Mouse (Mus musculus) liver, adult (tissue): ENCODE results near the gene Trp53tg5.
A peak's percentile ranks its signal among the peaks of the same experiment; 100 is the strongest.

Experiments
- GATA4 ChIP-seq: IDR thresholded peaks from 2 replicates; pipeline ENCODE4 v1.6.1; 2014; ENCODE audit warnings: mild to moderate bottlenecking, low read length; ENCODE audit not compliant: insufficient replicate concordance

Gene Trp53tg5

DNA sequence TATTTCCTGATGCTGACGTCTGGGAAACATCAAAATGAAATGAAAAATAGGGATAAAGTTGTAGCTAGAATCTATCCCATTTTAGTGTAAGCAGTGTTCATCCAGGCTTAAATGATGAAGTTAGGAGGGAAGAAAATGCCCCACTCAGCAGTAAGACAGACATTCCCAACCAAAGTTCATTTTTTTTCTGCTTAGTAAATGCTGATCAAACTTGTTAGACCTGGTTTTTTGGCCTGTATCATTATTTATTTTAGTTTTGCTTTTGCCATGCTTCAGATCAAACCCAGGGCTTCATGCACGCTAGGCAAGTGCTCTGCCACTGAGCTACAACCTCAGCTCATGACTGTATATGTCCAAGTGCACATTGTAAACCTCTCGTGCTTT is 27.4 kb downstream of the Trp53tg5 start:
- TF ChIP-seq GATA4, result no peak

DNA sequence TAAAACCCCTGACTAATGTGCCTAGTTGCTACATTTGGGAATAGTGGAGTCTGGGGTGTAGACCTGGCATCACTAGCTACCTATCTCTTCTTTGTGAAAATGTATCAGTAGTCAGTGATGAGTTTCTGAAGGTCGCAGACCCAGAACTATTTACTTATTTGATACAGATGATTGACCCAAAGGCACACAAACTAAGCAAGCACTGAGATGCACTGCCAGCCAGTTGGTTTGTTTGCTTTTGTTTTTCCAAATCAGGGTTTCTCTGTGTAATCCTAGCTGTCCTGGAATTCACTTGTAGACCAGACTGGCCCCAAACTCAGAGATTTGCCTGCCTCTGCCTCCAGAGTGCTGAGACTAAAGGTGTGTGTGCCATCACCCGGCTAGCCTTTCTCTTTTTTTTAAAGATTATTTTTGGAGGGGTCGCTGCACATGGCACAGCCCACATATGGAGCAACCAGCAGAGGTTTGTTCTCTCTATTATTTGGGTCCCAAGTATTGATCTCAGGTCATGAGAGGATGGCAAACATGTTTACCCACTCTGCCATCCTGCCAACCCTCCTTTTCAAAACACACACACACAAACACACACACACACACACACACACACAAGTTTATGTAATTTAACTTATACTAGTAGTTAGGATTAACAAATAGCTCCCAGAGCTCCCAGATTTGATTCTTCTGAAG is 28.0 kb downstream of the Trp53tg5 start:
- TF ChIP-seq GATA4, result 0 out of 2 replicates have a peak, but pooled peaks have one; percentile 5

- TF ChIP-seq GATA4, result no peak
Measured at GRCm38 (mm10) chr2:164444701-164445100, 28.8 kb downstream of the Trp53tg5 start.

- TF ChIP-seq GATA4, result no peak
Measured at GRCm38 (mm10) chr2:164443460-164444000, 30.0 kb downstream of the Trp53tg5 start, which contains the start of gene Sdc4. Gene Sdc4 (minus strand): TSS chr2:164443887.

GRCm38 (mm10) chr2:164443051-164443437 is 30.5 kb downstream of the Trp53tg5 start:
- no peak; the same call in 1 of the 2 replicates for TF ChIP-seq GATA4

GRCm38 (mm10) chr2:164442315-164443050 is 31.0 kb downstream of the Trp53tg5 start:
- no peak for TF ChIP-seq GATA4

- no peak for TF ChIP-seq GATA4
Measured at GRCm38 (mm10) chr2:164441731-164442130, 31.8 kb downstream of the Trp53tg5 start.

DNA sequence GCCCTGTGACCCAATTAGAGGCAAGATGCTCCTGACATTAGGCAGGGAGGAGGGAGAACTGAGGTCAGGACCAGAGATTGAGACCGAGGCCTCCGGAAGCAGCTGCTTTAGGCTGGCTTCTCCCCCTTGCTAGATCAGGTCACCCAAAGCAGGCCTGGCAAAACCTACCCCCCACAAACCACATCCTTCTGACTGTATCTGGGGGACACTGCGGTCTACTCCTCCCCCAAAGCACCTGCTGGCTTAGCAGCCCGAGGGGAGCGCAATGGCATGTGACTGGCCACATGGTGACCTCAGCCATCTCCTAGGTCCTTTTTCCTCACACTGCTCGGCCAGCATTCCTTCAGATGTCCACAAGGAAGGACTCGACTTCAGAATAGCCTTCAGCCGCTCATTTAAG is 32.4 kb downstream of the Trp53tg5 start:
- TF ChIP-seq GATA4, result no peak

DNA sequence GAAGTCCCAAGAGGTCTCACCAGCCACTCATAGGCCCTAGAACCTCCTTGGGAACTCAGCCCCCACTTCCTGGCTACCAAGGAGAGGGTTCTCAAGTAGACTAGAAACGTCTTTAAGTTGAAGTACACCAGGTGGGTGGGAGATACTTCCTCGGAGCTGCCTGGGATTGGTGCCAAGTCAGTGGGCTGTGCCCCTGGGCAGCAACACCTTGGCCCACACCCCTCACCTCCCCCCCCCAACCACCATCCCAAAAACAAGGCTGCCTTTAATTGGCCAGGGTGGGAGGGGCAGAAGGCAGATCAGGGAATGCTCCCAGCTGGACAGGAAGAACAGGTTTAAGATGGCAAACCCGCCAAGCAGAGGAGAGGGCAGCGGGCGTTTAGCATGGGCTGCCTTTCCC is 33.2 kb downstream of the Trp53tg5 start:
- no peak for TF ChIP-seq GATA4

- no peak for TF ChIP-seq GATA4
Measured at GRCm38 (mm10) chr2:164439001-164439421, 34.5 kb downstream of the Trp53tg5 start.

DNA sequence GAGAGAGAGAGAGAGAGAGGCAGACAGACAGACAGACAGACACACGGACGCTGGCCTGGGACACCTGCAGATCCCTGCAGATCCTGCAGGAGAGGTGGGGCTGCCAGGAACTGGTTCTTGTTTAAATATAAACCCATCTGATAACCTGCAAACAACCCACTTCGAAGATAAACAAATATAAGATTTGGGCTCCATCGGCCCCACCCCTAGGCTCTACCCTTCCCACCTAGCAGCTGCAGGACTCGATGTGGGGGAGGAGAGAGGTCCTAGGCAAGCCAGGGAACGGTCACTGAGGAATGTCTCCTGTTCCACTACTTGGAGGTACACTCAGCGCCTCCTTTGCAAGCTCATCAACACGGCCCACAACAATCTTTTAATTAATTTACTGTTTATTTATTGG is 35.3 kb downstream of the Trp53tg5 start:
- no peak for TF ChIP-seq GATA4

- TF ChIP-seq GATA4, result no peak
Measured at GRCm38 (mm10) chr2:164437710-164438109, 35.8 kb downstream of the Trp53tg5 start.

DNA sequence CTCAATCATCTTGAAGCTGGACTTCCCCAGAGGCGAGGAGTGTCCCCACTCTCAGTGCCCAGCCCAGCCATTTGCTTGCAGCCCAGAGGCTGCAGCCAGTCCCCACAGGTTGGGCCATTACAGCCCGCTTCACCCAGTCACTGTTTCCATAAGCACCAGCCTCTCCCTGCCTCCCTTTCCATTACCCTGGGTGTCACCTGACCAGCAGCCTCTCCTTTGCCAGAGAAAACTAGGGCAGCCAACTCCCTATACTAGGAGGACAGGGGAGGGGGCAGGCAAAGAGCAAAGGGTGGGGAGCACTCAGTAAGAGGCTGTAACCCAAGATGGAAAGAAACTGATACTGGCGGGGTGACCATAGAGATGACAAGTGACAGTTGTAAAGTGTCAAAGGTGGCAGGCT is 36.6 kb downstream of the Trp53tg5 start:
- TF ChIP-seq GATA4, result no peak

DNA sequence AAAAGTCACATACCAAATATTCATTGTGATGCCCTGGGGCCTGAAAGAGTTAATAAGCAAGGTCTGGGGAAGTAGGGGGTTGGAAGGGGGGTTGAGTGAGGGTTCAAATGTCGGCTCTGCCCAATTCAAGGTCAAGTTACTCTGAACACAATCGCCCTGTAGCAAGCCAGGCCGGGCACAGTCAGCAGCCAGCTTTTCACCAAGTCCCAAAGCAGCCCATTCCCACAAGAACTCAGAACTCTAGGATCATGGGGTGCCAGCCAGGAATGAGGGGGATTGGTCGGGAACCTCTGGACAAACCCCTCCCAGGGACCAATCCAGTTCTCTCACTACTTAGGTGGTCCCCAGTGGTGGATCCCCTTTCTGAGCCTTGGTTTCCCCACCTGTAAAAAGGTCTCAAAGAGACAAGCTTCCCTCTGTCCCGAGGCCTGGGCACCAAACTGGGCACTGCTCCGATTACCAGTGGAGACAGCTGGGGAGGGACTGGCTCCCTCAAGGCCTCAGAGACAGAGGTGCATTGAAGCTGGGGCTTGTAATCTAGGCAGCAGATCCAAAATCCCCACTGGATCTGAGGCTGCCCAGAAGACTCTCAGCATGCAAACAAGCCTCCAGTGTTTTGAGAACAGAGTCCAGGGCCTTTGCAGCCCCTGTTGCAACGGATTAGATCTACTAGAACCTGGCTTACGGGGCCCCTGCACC is 37.2 kb downstream of the Trp53tg5 start:
- no peak for TF ChIP-seq GATA4

- no peak for TF ChIP-seq GATA4
Measured at GRCm38 (mm10) chr2:164435216-164436090, 38.1 kb downstream of the Trp53tg5 start.
